Mouse (Mus musculus) liver, embryonic 14.5 days (tissue): ENCODE measurements around the gene Prtn3.

Experiments used
- CTCF ChIP-seq: IDR thresholded peaks from 2 replicates; pipeline ENCODE4 v1.5.1; 2016; ENCODE audit warnings: antibody characterized with exemption, low read depth, control low read depth
- EP300 ChIP-seq: IDR thresholded peaks from 2 replicates; pipeline ENCODE4 v1.6.1; 2016; ENCODE audit warnings: antibody characterized with exemption, low read depth

GRCm38 (mm10) chr10:79862925-79863324, 11.4 kb upstream of the Prtn3 start:
- TF ChIP-seq CTCF (no peak), EP300 (no peak)
